Mouse (Mus musculus): Measurements from ENCODE around the gene Ccdc127. TPM values are rescaled to one million over a fixed set of nuclear protein-coding genes. Genes with fewer than 3 reads are reported as not detected.

The Ccdc127 gene
- polyA plus RNA-seq, 1 experiment from 2014 or later, result 51.8 TPM

DNA sequence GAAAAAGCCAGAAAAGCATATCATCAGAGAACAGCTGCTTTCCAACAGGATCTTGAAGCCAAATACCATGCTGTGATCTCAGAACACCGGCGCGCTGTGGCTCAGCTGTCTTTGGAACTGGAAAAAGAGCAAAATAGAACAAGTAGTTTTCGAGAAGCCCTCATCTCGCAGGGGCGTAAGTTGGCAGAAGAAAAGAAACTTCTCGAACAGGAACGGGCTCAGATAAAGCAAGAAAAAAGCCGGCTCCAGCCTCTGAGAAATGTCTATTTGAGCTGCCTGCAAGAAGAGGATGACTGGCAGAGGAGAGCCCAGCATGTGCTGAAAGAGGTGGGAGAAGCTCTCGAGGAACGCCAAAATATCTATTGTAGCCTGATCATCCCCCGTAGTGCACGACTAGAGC, 6.4 kb downstream of the Ccdc127 start:
- no peak for TF ChIP-seq CTCF (IDR thresholded peaks at IDR 0.05; ENCODE audit: low read depth)
- Histone ChIP-seq H3K9me3 (ENCODE audit: low read depth, low read length) (no peaks in the 10 kb centered on the region), H3K27ac (ENCODE audit: low read depth) (no peak overlapping the region), H3K4me1 (ENCODE audit: insufficient read depth) (no peaks in the 10 kb centered on the region), H3K27me3 (ENCODE audit: insufficient read depth, low read length) (no peaks in the 10 kb centered on the region), H3K4me3 (ENCODE audit: low read depth, low read length) (no peak overlapping the region), H3K4me2 (no peak overlapping the region), H3K36me3 (ENCODE audit: insufficient read depth) (peaks cover 70% of the 10 kb centered on the region), H3K9ac (no peak overlapping the region)
- ATAC-seq (ENCODE audit: insufficient read depth) (no peak), DNase-seq (no peak)
- 97% methylated on average over 13 of the region's 13 CpGs for WGBS

GRCm38 (mm10) chr13:74362218-74362617, 12.1 kb downstream of the Ccdc127 start:
- H3K27ac ChIP-seq (ENCODE audit: low read depth), result no peak overlapping the region
- no peak overlapping the region for H3K4me3 ChIP-seq (ENCODE audit: low read depth, low read length)
- 75% methylated on average over 2 of the region's 2 CpGs for WGBS
- ATAC-seq (ENCODE audit: insufficient read depth) (no peak), DNase-seq (no peak)
- no peak overlapping the region for H3K4me2 ChIP-seq
- no peak overlapping the region for H3K9ac ChIP-seq
- no peaks in the 10 kb centered on the region for H3K4me1 ChIP-seq (ENCODE audit: insufficient read depth)
- no peak for TF ChIP-seq CTCF (IDR thresholded peaks at IDR 0.05; ENCODE audit: low read depth)
- peaks cover 36% of the 10 kb centered on the region for H3K36me3 ChIP-seq (ENCODE audit: insufficient read depth)
- H3K9me3 ChIP-seq (ENCODE audit: low read depth, low read length), result no peaks in the 10 kb centered on the region
- H3K27me3 ChIP-seq (ENCODE audit: insufficient read depth, low read length), result no peaks in the 10 kb centered on the region

GRCm38 (mm10) chr13:74363176-74363858, 13.2 kb downstream of the Ccdc127 start:
- no peak overlapping the region for H3K4me2 ChIP-seq
- ATAC-seq (ENCODE audit: insufficient read depth) (peak; percentile 51; the same call in 1 of the 2 replicates), DNase-seq (no peak)
- H3K36me3 ChIP-seq (ENCODE audit: insufficient read depth), result peaks cover 27% of the 10 kb centered on the region
- TF ChIP-seq CTCF (IDR thresholded peaks at IDR 0.05; ENCODE audit: low read depth), result no peak
- WGBS, result 86% methylated on average over 13 of the region's 13 CpGs
- no peak overlapping the region for H3K4me3 ChIP-seq (ENCODE audit: low read depth, low read length)
- H3K9ac ChIP-seq, result no peak overlapping the region
- H3K9me3 ChIP-seq (ENCODE audit: low read depth, low read length), result no peaks in the 10 kb centered on the region
- no peak overlapping the region for H3K27ac ChIP-seq (ENCODE audit: low read depth)
- H3K27me3 ChIP-seq (ENCODE audit: insufficient read depth, low read length), result no peaks in the 10 kb centered on the region
- H3K4me1 ChIP-seq (ENCODE audit: insufficient read depth), result no peaks in the 10 kb centered on the region

GRCm38 (mm10) chr13:74363859-74364235, 13.7 kb downstream of the Ccdc127 start, which contains the start of gene Lrrc14b:
Gene Lrrc14b (minus strand): TSS chr13:74364005.
- H3K36me3 ChIP-seq (ENCODE audit: insufficient read depth), result peaks cover 22% of the 10 kb centered on the region
- H3K9me3 ChIP-seq (ENCODE audit: low read depth, low read length), result no peaks in the 10 kb centered on the region
- peak; percentile 47 for DNase-seq
- no peak within 1 kb of the TSS for H3K27ac ChIP-seq (ENCODE audit: low read depth)
- WGBS, result 56% methylated on average over 8 of the region's 8 CpGs
- no peak within 1 kb of the TSS for H3K4me3 ChIP-seq (ENCODE audit: low read depth, low read length)
- no peak for TF ChIP-seq CTCF (IDR thresholded peaks at IDR 0.05; ENCODE audit: low read depth)
- peak; percentile 61; the same call in 1 of the 2 replicates for ATAC-seq (ENCODE audit: insufficient read depth)
- H3K9ac ChIP-seq, result no peak within 1 kb of the TSS
- H3K4me1 ChIP-seq (ENCODE audit: insufficient read depth), result no peaks in the 10 kb centered on the region
- no peak within 1 kb of the TSS for H3K4me2 ChIP-seq
- no peaks in the 10 kb centered on the region for H3K27me3 ChIP-seq (ENCODE audit: insufficient read depth, low read length)

GRCm38 (mm10) chr13:74381533-74382276, 31.6 kb downstream of the Ccdc127 start:
- H3K27me3 ChIP-seq (ENCODE audit: insufficient read depth, low read length), result no peaks in the 10 kb centered on the region
- H3K4me2 ChIP-seq, result no peak overlapping the region
- no peak overlapping the region for H3K27ac ChIP-seq (ENCODE audit: low read depth)
- no peaks in the 10 kb centered on the region for H3K4me1 ChIP-seq (ENCODE audit: insufficient read depth)
- no peak for TF ChIP-seq CTCF (IDR thresholded peaks at IDR 0.05; ENCODE audit: low read depth)
- H3K36me3 ChIP-seq (ENCODE audit: insufficient read depth), result no peaks in the 10 kb centered on the region
- ATAC-seq (ENCODE audit: insufficient read depth) (no peak), DNase-seq (no peak)
- H3K9me3 ChIP-seq (ENCODE audit: low read depth, low read length), result no peaks in the 10 kb centered on the region
- 70% methylated on average over 10 of the region's 10 CpGs for WGBS
- H3K4me3 ChIP-seq (ENCODE audit: low read depth, low read length), result no peak overlapping the region
- H3K9ac ChIP-seq, result no peak overlapping the region

- ATAC-seq (ENCODE audit: insufficient read depth) (no peak), DNase-seq (no peak)
- no peaks in the 10 kb centered on the region for H3K36me3 ChIP-seq (ENCODE audit: insufficient read depth)
- no peaks in the 10 kb centered on the region for H3K4me1 ChIP-seq (ENCODE audit: insufficient read depth)
- WGBS, result 60% methylated on average over 3 of the region's 3 CpGs
- no peak overlapping the region for H3K27ac ChIP-seq (ENCODE audit: low read depth)
- H3K4me2 ChIP-seq, result no peak overlapping the region
- H3K27me3 ChIP-seq (ENCODE audit: insufficient read depth, low read length), result no peaks in the 10 kb centered on the region
- TF ChIP-seq CTCF (IDR thresholded peaks at IDR 0.05; ENCODE audit: low read depth), result no peak
- H3K4me3 ChIP-seq (ENCODE audit: low read depth, low read length), result no peak overlapping the region
- H3K9me3 ChIP-seq (ENCODE audit: low read depth, low read length), result no peaks in the 10 kb centered on the region
- H3K9ac ChIP-seq, result no peak overlapping the region
Observed at GRCm38 (mm10) chr13:74382289-74382688, 32.2 kb downstream of the Ccdc127 start.

GRCm38 (mm10) chr13:74389730-74390129, 39.6 kb downstream of the Ccdc127 start:
- H3K9ac ChIP-seq, result no peak overlapping the region
- DNase-seq (no peak), ATAC-seq (ENCODE audit: insufficient read depth) (no peak)
- peak overlapping the region; percentile 69 for H3K4me2 ChIP-seq
- H3K27me3 ChIP-seq (ENCODE audit: insufficient read depth, low read length), result no peaks in the 10 kb centered on the region
- 0 out of 2 replicates have a peak, but pooled peaks have one; percentile 23 for TF ChIP-seq CTCF (IDR thresholded peaks at IDR 0.05; ENCODE audit: low read depth)
- H3K36me3 ChIP-seq (ENCODE audit: insufficient read depth), result no peaks in the 10 kb centered on the region
- peak overlapping the region; percentile 68 for H3K4me3 ChIP-seq (ENCODE audit: low read depth, low read length)
- no peaks in the 10 kb centered on the region for H3K4me1 ChIP-seq (ENCODE audit: insufficient read depth)
- no peak overlapping the region for H3K27ac ChIP-seq (ENCODE audit: low read depth)
- 50% methylated on average over 6 of the region's 6 CpGs for WGBS
- H3K9me3 ChIP-seq (ENCODE audit: low read depth, low read length), result no peaks in the 10 kb centered on the region

Data from lung, embryonic 14.5 days (tissue).